In the genomic region with DNA sequence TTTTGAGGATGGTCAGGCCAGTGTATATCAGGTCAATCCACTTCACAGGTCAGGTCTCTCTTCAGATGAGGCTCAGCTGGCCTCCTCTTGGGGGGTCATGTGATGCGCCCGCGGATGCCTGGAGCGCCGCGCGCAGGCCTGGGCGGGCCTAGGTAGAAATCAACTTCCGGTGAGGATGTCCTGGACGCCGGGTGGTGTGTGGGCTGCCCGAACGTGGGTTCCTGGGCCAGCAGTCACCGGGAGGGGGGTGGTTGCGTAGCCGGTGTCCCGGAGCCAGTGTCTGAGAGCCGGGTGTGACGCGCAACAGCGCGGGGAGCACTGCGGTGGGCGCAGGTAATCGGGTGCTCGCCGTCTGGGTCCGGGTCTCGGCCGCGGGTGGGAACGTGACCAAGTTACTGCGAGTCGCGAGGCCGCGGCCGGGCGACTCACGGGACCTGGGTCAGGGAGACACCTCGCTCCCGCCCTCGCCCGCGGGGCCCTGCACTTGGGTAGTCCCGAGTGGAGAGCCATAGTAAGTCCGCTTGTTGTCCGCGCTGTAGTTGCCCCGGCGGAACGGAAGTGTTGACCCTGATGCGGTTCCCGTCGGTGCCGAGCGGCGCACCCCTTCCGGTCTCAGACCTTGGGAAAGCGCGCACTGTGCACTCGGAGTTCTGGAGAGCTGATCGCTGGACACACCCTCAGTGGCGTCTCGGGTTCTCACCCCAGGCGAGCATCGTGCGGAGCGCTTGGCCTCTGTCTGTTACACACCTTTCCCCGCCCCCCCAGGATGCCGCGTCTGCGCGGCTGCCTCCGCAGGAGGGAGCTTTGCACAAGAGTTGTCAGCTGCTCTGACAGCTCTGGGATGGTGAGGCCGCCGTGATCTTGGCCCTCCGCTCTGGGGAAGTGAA, we compare ENCODE assay signal across 8 mouse cellular contexts. TPM values are rescaled to one million over a fixed set of nuclear protein-coding genes. Genes with fewer than 3 reads are reported as not detected.
A peak's percentile ranks its signal among the peaks of the same experiment; 100 is the strongest.
DNase-seq lines count a peak whose midpoint lies in the region; ATAC-seq and TF ChIP-seq lines count a peak whose summit lies in the region.

TSS of gene Ccdc91 (plus strand) at position 102 of the 887 bp plus-strand sequence.

- DNase-seq in ES-E14 (ENCODE audit: low read depth, low spot score): peak; percentile 88
- DNase-seq in cerebellum, adult 2 months: peak; percentile 91 to 96
- DNase-seq in forebrain, postnatal 0 days: peak; percentile 92
- DNase-seq in heart, postnatal 4 days: peak; percentile 95
- DNase-seq in layer of hippocampus, adult 8-10 months (ENCODE audit: low spot score in 2 of 2): peak; percentile 81 to 88
- peak; percentile 82 for DNase-seq in ovary, adult 18-20 months (ENCODE audit: low spot score)
- DNase-seq in thymus, postnatal 0 days (ENCODE audit: low spot score): peak; percentile 81

- no peaks in the 10 kb centered on the region for H3K9me3 ChIP-seq in ES-E14 (ENCODE audit: control insufficient read depth, insufficient read depth, low read depth, low read length)
- no peaks in the 10 kb centered on the region for H3K9me3 ChIP-seq in forebrain, postnatal 0 days (ENCODE audit: low read length)
- no peaks in the 10 kb centered on the region for H3K9me3 ChIP-seq in lung, embryonic 15.5 days

- no peak for TF ChIP-seq CTCF in cerebellum, adult 2 months (IDR thresholded peaks at IDR 0.05; ENCODE audit: borderline replicate concordance, insufficient read depth, low read depth, low read length)
- peak; percentile 44 for TF ChIP-seq CTCF in forebrain, postnatal 0 days (IDR thresholded peaks at IDR 0.05; ENCODE audit: low read depth)

- 0 out of 4 replicates have a peak, but pooled peaks cover 0 to 3% of the 10 kb centered on the region in 2 experiments for H3K4me1 ChIP-seq in ES-E14 (ENCODE audit: control insufficient read depth in 2 of 2, insufficient read depth in 2 of 2, low read length in 2 of 2, poor library complexity in 1 of 2)
- H3K4me1 ChIP-seq in cerebellum, adult 2 months (ENCODE audit: control insufficient read depth, insufficient read depth, low read length): no peaks in the 10 kb centered on the region; the same call in 1 of the 2 replicates
- H3K4me1 ChIP-seq in forebrain, postnatal 0 days (ENCODE audit: insufficient read depth): peaks cover 8% of the 10 kb centered on the region
- H3K4me1 ChIP-seq in lung, embryonic 15.5 days: peaks cover 6% of the 10 kb centered on the region

- ATAC-seq in forebrain, postnatal 0 days: peak; percentile 97
- ATAC-seq in lung, embryonic 15.5 days (ENCODE audit: borderline replicate concordance, extremely low read depth, low FRiP score, low TSS enrichment): peak; percentile 96

- peak; percentile 81 for TF ChIP-seq POLR2A in cerebellum, adult 2 months (IDR thresholded peaks at IDR 0.05; ENCODE audit: borderline replicate concordance, insufficient read depth, low read length)

- H3K36me3 ChIP-seq in ES-E14 (ENCODE audit: control insufficient read depth, insufficient read depth, low read length, poor library complexity, severe bottlenecking): no peaks in the 10 kb centered on the region
- no peaks in the 10 kb centered on the region for H3K36me3 ChIP-seq in forebrain, postnatal 0 days (ENCODE audit: insufficient read depth)
- no peaks in the 10 kb centered on the region for H3K36me3 ChIP-seq in lung, embryonic 15.5 days

- WGBS in cerebellum, adult 2 months: under 1% methylated on average over 77 of the region's 78 CpGs
- 2% methylated on average over 78 of the region's 78 CpGs for WGBS in forebrain, postnatal 0 days
- under 1% methylated on average over 78 of the region's 78 CpGs for WGBS in lung, embryonic 15.5 days

- peak within 1 kb of the TSS; percentile 87 for H3K4me2 ChIP-seq in forebrain, postnatal 0 days (ENCODE audit: low read depth)
- H3K4me2 ChIP-seq in lung, embryonic 15.5 days: peak within 1 kb of the TSS; percentile 80

- peak within 1 kb of the TSS; percentile 97 for H3K9ac ChIP-seq in ES-E14 (ENCODE audit: insufficient read depth, low read depth, low read length, poor library complexity, severe bottlenecking)
- peak within 1 kb of the TSS; percentile 82 for H3K9ac ChIP-seq in forebrain, postnatal 0 days
- peak within 1 kb of the TSS; percentile 74 for H3K9ac ChIP-seq in lung, embryonic 15.5 days

- peak within 1 kb of the TSS; percentile 79 to 97 for H3K4me3 ChIP-seq in ES-E14 (ENCODE audit: insufficient read depth in 1 of 2, low read depth in 1 of 2, low read length in 2 of 2, poor library complexity in 1 of 2, severe bottlenecking in 1 of 2)
- peak within 1 kb of the TSS; percentile 79 for H3K4me3 ChIP-seq in cerebellum, adult 2 months (replicated peaks; ENCODE audit: insufficient read depth, low read depth, low read length)
- peak within 1 kb of the TSS; percentile 77 for H3K4me3 ChIP-seq in forebrain, postnatal 0 days (ENCODE audit: low read depth, low read length)
- H3K4me3 ChIP-seq in lung, embryonic 15.5 days: peak within 1 kb of the TSS; percentile 74

- no peaks in the 10 kb centered on the region for H3K27me3 ChIP-seq in cerebellum, adult 2 months (ENCODE audit: control insufficient read depth, insufficient read depth, low read length)
- no peaks in the 10 kb centered on the region for H3K27me3 ChIP-seq in forebrain, postnatal 0 days (ENCODE audit: insufficient read depth, low read length)
- H3K27me3 ChIP-seq in lung, embryonic 15.5 days: no peaks in the 10 kb centered on the region

- peak within 1 kb of the TSS; percentile 79 for H3K27ac ChIP-seq in ES-E14 (ENCODE audit: insufficient read depth, low read depth, low read length, poor library complexity, severe bottlenecking)
- H3K27ac ChIP-seq in cerebellum, adult 2 months (ENCODE audit: insufficient read depth, low read length): peak within 1 kb of the TSS; percentile 93
- peak within 1 kb of the TSS; percentile 78 for H3K27ac ChIP-seq in forebrain, postnatal 0 days (ENCODE audit: low read depth, low read length)
- peak within 1 kb of the TSS; percentile 74 for H3K27ac ChIP-seq in lung, embryonic 15.5 days

- in situ Hi-C loops in ES-E14 (cut with MboI; ENCODE audit: low sequenced_read_pairs in 2 of 2, unreplicated experiment in 2 of 2): no loop called here

TF ChIP-seq in ES-E14, 5 proteins besides CTCF, POLR2A, EP300 and RAD21:
- TF ChIP-seq ZC3H11A (IDR thresholded peaks at IDR 0.05; ENCODE audit: borderline replicate concordance, low read depth, low read length) (no peak), MAFK (IDR thresholded peaks at IDR 0.05; ENCODE audit: insufficient read depth, low read depth, low read length) (no peak), ZNF384 (IDR thresholded peaks at IDR 0.05; ENCODE audit: low read depth, low read length) (no peak), HCFC1 (IDR thresholded peaks at IDR 0.05; ENCODE audit: borderline replicate concordance, insufficient read depth, low read length) (peak; percentile 78; the same call in 1 of the 2 replicates), CHD2 (IDR thresholded peaks at IDR 0.05; ENCODE audit: low read depth, low read length) (no peak)

RNA-seq across cellular contexts. Expression of gene Ccdc91, which starts in this region (rescaled TPM):
- 12.6 and 13.0 TPM in 2 replicates for total RNA-seq in ES-E14 (2012; rRNA removed)
- 44.9 and 47.4 TPM in 2 replicates for polyA plus RNA-seq in cerebellum, adult 2 months (2012; rRNA removed)
- total RNA-seq in forebrain, postnatal 0 days (2014; rRNA removed): 36.2 and 37.9 TPM in 2 replicates
- polyA plus RNA-seq in forebrain, postnatal 0 days (2015; fragmentation: Nextera tagmentation; extraction: Ambion mirVana): 32.0 and 36.4 TPM in 2 replicates
- 10 to 100 TPM; 18.1 to 20.3 TPM for total RNA-seq in heart, postnatal 4 days (2021)
- 10 to 100 TPM; 34.7 to 41.0 (median 37.1) TPM for total RNA-seq in layer of hippocampus, adult 8-10 months (2022)
- 25.6 and 28.7 TPM in 2 replicates for polyA plus RNA-seq in lung, embryonic 15.5 days (2015; fragmentation: Nextera tagmentation; extraction: Ambion mirVana)
- 13.8 and 14.6 TPM in 2 replicates for polyA plus RNA-seq in thymus, postnatal 0 days (2015; fragmentation: Nextera tagmentation; extraction: Ambion mirVana)

Comparison
In these comparisons a context has a peak if more than half of its experiments do, and no peak if none do; other contexts are left out.
1. Peak in every context shown above with its lines: DNase-seq, ATAC-seq, H3K4me3 ChIP-seq and H3K27ac ChIP-seq.